Mouse (Mus musculus): ENCODE data around the gene Rnf135.
"Not testable (repeated sequence)": the region's sequence is repeated elsewhere in the genome, so short reads cannot be mapped to it uniquely, and the experiment has no call there.

The Rnf135 gene

GRCm38 (mm10) chr11:80183705-80184255 lies at the start of gene Rnf135:
TSS of gene Rnf135 (plus strand) at chr11:80183851.
- peak; percentile 88 for DNase-seq (ENCODE audit: extremely low spot score)

GRCm38 (mm10) chr11:80134744-80135143 lies 48.9 kb upstream of the Rnf135 start:
- DNase-seq (ENCODE audit: extremely low spot score) = no peak

- no peak for DNase-seq (ENCODE audit: extremely low spot score)
Measured at GRCm38 (mm10) chr11:80135954-80136683, 47.5 kb upstream of the Rnf135 start.

GRCm38 (mm10) chr11:80136786-80137185 lies 46.9 kb upstream of the Rnf135 start:
- no peak for DNase-seq (ENCODE audit: extremely low spot score)

- DNase-seq (ENCODE audit: extremely low spot score) = no peak
Measured at GRCm38 (mm10) chr11:80137773-80138172, 45.9 kb upstream of the Rnf135 start.

- peak; percentile 92 for DNase-seq (ENCODE audit: extremely low spot score)
Measured at GRCm38 (mm10) chr11:80141825-80142521, 41.7 kb upstream of the Rnf135 start, which contains the start of gene Tefm. TSS of gene Tefm (minus strand) at chr11:80142175.

GRCm38 (mm10) chr11:80142872-80143271 lies 40.8 kb upstream of the Rnf135 start:
- no peak for DNase-seq (ENCODE audit: extremely low spot score)

GRCm38 (mm10) chr11:80145787-80146275 lies 37.8 kb upstream of the Rnf135 start:
- no peak for DNase-seq (ENCODE audit: extremely low spot score)

GRCm38 (mm10) chr11:80147748-80148147 lies 35.9 kb upstream of the Rnf135 start:
- no peak for DNase-seq (ENCODE audit: extremely low spot score)

- DNase-seq (ENCODE audit: extremely low spot score) = no peak
Measured at GRCm38 (mm10) chr11:80148313-80148712, 35.3 kb upstream of the Rnf135 start.

- not testable (repeated sequence) for DNase-seq (ENCODE audit: extremely low spot score)
Measured at GRCm38 (mm10) chr11:80148974-80149373, 34.7 kb upstream of the Rnf135 start.

GRCm38 (mm10) chr11:80149412-80150023 lies 34.1 kb upstream of the Rnf135 start:
- no peak for DNase-seq (ENCODE audit: extremely low spot score)

- no peak for DNase-seq (ENCODE audit: extremely low spot score)
Measured at GRCm38 (mm10) chr11:80150566-80150965, 33.1 kb upstream of the Rnf135 start.

GRCm38 (mm10) chr11:80151541-80151940 lies 32.1 kb upstream of the Rnf135 start:
- DNase-seq (ENCODE audit: extremely low spot score) = no peak

GRCm38 (mm10) chr11:80152376-80152775 lies 31.3 kb upstream of the Rnf135 start:
- DNase-seq (ENCODE audit: extremely low spot score) = no peak

- DNase-seq (ENCODE audit: extremely low spot score) = peak; percentile 89
Measured at GRCm38 (mm10) chr11:80153857-80154495, 29.7 kb upstream of the Rnf135 start, which contains the start of gene Adap2. TSS of gene Adap2 (plus strand) at chr11:80154105.

GRCm38 (mm10) chr11:80154501-80154900 lies 29.1 kb upstream of the Rnf135 start:
- no peak for DNase-seq (ENCODE audit: extremely low spot score)

GRCm38 (mm10) chr11:80155541-80155940 lies 28.1 kb upstream of the Rnf135 start:
- DNase-seq (ENCODE audit: extremely low spot score) = no peak

GRCm38 (mm10) chr11:80155961-80156360 lies 27.7 kb upstream of the Rnf135 start:
- no peak for DNase-seq (ENCODE audit: extremely low spot score)

- no peak for DNase-seq (ENCODE audit: extremely low spot score)
Measured at GRCm38 (mm10) chr11:80156841-80157240, 26.8 kb upstream of the Rnf135 start.

GRCm38 (mm10) chr11:80159018-80159417 lies 24.6 kb upstream of the Rnf135 start:
- no peak for DNase-seq (ENCODE audit: extremely low spot score)

GRCm38 (mm10) chr11:80161041-80161440 lies 22.6 kb upstream of the Rnf135 start:
- no peak for DNase-seq (ENCODE audit: extremely low spot score)

All from embryo, embryonic 9.5 days (tissue).